Mouse (Mus musculus) forebrain, embryonic 12.5 days (tissue): ENCODE measurements around the gene Khdrbs1. TPM values are rescaled to one million over a fixed set of nuclear protein-coding genes. Genes with fewer than 3 reads are reported as not detected.
"Not testable (repeated sequence)": the region's sequence is repeated elsewhere in the genome, so short reads cannot be mapped to it uniquely, and the experiment has no call there.

ENCODE experiments used
- ATAC-seq: fragments of 200-750 bp; cut with Nextera tagmentation; 2 replicates; pipeline ENCODE4 v1.8.0; 2017; ENCODE audit warnings: moderate TSS enrichment; ENCODE audit not compliant: low FRiP score
- H3K27ac ChIP-seq: fragments of 300-500 bp; sonication (generic); 2 replicates; pipeline ENCODE4 v1.5.1; 2016; ENCODE audit warnings: mild to moderate bottlenecking
- H3K27me3 ChIP-seq: fragments of 300-500 bp; sonication (generic); 2 replicates; pipeline ENCODE4 v1.6.1; 2016; ENCODE audit warnings: mild to moderate bottlenecking
- H3K36me3 ChIP-seq: fragments of 300-500 bp; sonication (generic); replicated peaks from 2 replicates; pipeline ENCODE4 v1.6.1; 2016; ENCODE audit warnings: mild to moderate bottlenecking
- H3K4me1 ChIP-seq: fragments of 300-500 bp; sonication (generic); 2 replicates; pipeline ENCODE4 v1.6.1; 2016
- H3K4me2 ChIP-seq: fragments of 300-500 bp; sonication (generic); 2 replicates; pipeline ENCODE4 v1.6.1; 2016; ENCODE audit warnings: mild to moderate bottlenecking, moderate library complexity
- H3K4me3 ChIP-seq: fragments of 300-500 bp; sonication (generic); replicated peaks from 2 replicates; pipeline ENCODE4 v1.5.1; 2016; ENCODE audit warnings: mild to moderate bottlenecking
- H3K9ac ChIP-seq: fragments of 300-500 bp; sonication (generic); 2 replicates; pipeline ENCODE4 v1.6.1; 2016; ENCODE audit warnings: mild to moderate bottlenecking
- H3K9me3 ChIP-seq: fragments of 300-500 bp; sonication (generic); 2 replicates; pipeline ENCODE4 v1.6.1; 2016
- WGBS: fragments of 180-500 bp; shearing (Covaris S2); methylation state at CpG from one replicate; pipeline ENCODE4 v1.1.7; 2016; 5-methylcytosine and 5-hydroxymethylcytosine counted together
- polyA plus RNA-seq: library from polyadenylated mRNA; unstranded; fragments of >200 nt; fragmentation: Nextera tagmentation; extraction: Ambion mirVana; gene quantifications from 2 replicates; pipeline ENCODE4 v1.2.1, GENCODE M21; 2016

Khdrbs1 gene
- polyA plus RNA-seq, 1 experiment from 2014 or later, result 229 TPM

GRCm38 (mm10) chr4:129741974-129742231, 200 bp downstream of the Khdrbs1 start:
- Histone ChIP-seq H3K4me1 (peaks cover 36% of the 10 kb centered on the region), H3K9me3 (no peaks in the 10 kb centered on the region), H3K27ac (peak overlapping the region; percentile 99), H3K4me2 (peak overlapping the region; percentile 75), H3K4me3 (peak overlapping the region; percentile 100), H3K36me3 (no peaks in the 10 kb centered on the region), H3K9ac (peak overlapping the region; percentile 100), H3K27me3 (no peaks in the 10 kb centered on the region)
- WGBS, result 0% methylated on average over 34 of the region's 34 CpGs
- ATAC-seq, result no peak; the same call in 1 of the 2 replicates

- ATAC-seq, result peak; percentile 10
- peak overlapping the region; percentile 100 for H3K9ac ChIP-seq
- H3K4me1 ChIP-seq, result peaks cover 36% of the 10 kb centered on the region
- H3K9me3 ChIP-seq, result no peaks in the 10 kb centered on the region
- H3K4me2 ChIP-seq, result peak overlapping the region; percentile 75
- under 1% methylated on average over 51 of the region's 62 CpGs for WGBS
- peak overlapping the region; percentile 99 for H3K27ac ChIP-seq
- H3K4me3 ChIP-seq, result peak overlapping the region; percentile 100
- no peaks in the 10 kb centered on the region for H3K27me3 ChIP-seq
- H3K36me3 ChIP-seq, result no peaks in the 10 kb centered on the region
These were observed 691 bp downstream of the Khdrbs1 start for GRCm38 (mm10) chr4:129741251-129741973.

GRCm38 (mm10) chr4:129739111-129739645, 2.9 kb downstream of the Khdrbs1 start:
- H3K27me3 ChIP-seq, result no peaks in the 10 kb centered on the region
- WGBS, result 78% methylated on average over 4 of the region's 4 CpGs
- H3K4me2 ChIP-seq, result peak overlapping the region; percentile 75
- no peak overlapping the region for H3K9ac ChIP-seq
- no peak overlapping the region for H3K27ac ChIP-seq
- no peak for ATAC-seq
- H3K9me3 ChIP-seq, result no peaks in the 10 kb centered on the region
- peaks cover 36% of the 10 kb centered on the region for H3K4me1 ChIP-seq
- no peaks in the 10 kb centered on the region; the same call in 1 of the 2 replicates for H3K36me3 ChIP-seq
- peak overlapping the region; percentile 100 for H3K4me3 ChIP-seq

DNA sequence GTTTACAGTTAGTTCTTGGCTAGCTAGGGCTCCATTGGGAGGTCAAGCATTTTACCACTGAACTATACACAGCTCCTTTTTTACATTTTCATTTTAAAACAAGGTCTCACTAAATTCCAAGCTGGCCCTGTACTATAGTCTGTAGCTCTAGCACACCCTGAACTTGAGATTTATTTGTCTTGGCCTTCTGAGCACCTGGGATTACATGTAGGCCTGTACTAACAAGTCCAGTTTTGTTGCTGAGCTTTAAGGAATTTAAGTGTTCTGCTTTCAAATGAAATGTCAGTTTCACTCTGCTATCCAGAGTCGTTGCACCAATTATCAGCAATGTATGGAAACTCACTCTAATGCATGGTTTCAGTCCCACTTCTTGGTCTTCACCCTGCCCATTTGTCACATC, 5.9 kb downstream of the Khdrbs1 start:
- no peak overlapping the region for H3K4me3 ChIP-seq
- H3K4me1 ChIP-seq, result peaks cover 29% of the 10 kb centered on the region
- H3K9ac ChIP-seq, result no peak overlapping the region
- no peak for ATAC-seq
- no peaks in the 10 kb centered on the region; the same call in 1 of the 2 replicates for H3K36me3 ChIP-seq
- 92% methylated on average over 1 of the region's 1 CpGs for WGBS
- H3K27me3 ChIP-seq, result no peaks in the 10 kb centered on the region
- H3K9me3 ChIP-seq, result no peaks in the 10 kb centered on the region
- no peak overlapping the region for H3K27ac ChIP-seq
- H3K4me2 ChIP-seq, result no peak overlapping the region

GRCm38 (mm10) chr4:129735485-129735884, 6.6 kb downstream of the Khdrbs1 start:
- not testable (repeated sequence) for H3K27ac ChIP-seq, H3K36me3 ChIP-seq, H3K4me2 ChIP-seq, ATAC-seq, H3K9ac ChIP-seq, H3K4me3 ChIP-seq, H3K27me3 ChIP-seq, H3K9me3 ChIP-seq
- H3K4me1 ChIP-seq, result peaks cover 28% of the 10 kb centered on the region
- 89% methylated on average over 4 of the region's 4 CpGs for WGBS

DNA sequence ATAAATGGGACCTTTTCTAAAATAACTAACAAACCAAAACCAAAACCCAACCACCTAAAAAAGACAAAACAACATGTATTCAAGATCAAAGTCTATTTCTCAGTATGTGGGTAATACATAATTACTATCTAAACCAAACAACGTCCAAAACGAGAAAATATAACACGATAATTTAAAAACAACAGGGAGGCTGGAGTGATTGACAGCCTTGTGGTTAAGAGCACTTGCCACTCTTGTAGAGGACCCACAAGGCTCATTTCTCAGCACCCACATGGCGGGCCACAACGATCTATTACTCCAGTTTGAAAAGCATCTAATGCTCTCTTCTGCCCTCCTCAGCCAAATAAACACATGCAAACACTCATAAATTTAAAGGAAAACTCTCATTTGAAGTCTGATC, 10.7 kb downstream of the Khdrbs1 start:
- no peak for ATAC-seq
- WGBS, result 78% methylated on average over 5 of the region's 5 CpGs
- Histone ChIP-seq H3K4me2 (no peak overlapping the region), H3K36me3 (peaks cover 35% of the 10 kb centered on the region), H3K9me3 (no peaks in the 10 kb centered on the region), H3K4me1 (peaks cover 3% of the 10 kb centered on the region; the same call in 1 of the 2 replicates), H3K27ac (no peak overlapping the region), H3K9ac (no peak overlapping the region), H3K4me3 (no peak overlapping the region), H3K27me3 (no peaks in the 10 kb centered on the region)

DNA sequence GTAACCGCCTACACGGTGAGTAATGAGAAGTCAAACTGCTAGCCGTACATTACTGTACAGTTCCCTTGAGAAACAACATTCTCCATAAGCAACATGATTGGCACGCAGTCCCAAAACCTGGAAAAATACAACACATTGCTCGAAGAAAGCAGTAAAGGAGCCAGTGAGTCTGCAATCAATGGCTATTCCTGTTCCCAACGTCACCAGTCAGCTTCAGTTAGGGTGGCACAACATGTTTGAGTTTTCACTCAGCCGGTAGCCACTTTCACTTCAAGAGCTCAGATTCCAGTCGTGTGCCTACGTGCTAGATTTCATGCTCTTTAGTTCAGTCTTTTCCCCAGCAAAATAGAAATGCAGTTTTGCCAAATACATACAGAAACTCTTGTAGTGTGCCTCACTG, 25.8 kb downstream of the Khdrbs1 start:
- H3K4me3 ChIP-seq, result no peak overlapping the region
- WGBS, result 96% methylated on average over 9 of the region's 9 CpGs
- no peaks in the 10 kb centered on the region for H3K9me3 ChIP-seq
- peaks cover 83% of the 10 kb centered on the region for H3K36me3 ChIP-seq
- no peak overlapping the region for H3K27ac ChIP-seq
- no peak for ATAC-seq
- no peak overlapping the region for H3K9ac ChIP-seq
- H3K4me1 ChIP-seq, result no peaks in the 10 kb centered on the region
- H3K4me2 ChIP-seq, result no peak overlapping the region
- H3K27me3 ChIP-seq, result no peaks in the 10 kb centered on the region

- Histone ChIP-seq H3K4me1 (peaks cover 19% of the 10 kb centered on the region), H3K9ac (no peak overlapping the region), H3K9me3 (no peaks in the 10 kb centered on the region), H3K4me3 (no peak overlapping the region), H3K4me2 (no peak overlapping the region), H3K27me3 (no peaks in the 10 kb centered on the region), H3K27ac (peak overlapping the region; percentile 84), H3K36me3 (peaks cover 92% of the 10 kb centered on the region)
- peak; percentile 77 for ATAC-seq
- 68% methylated on average over 8 of the region's 8 CpGs for WGBS
These were observed 32.5 kb downstream of the Khdrbs1 start for GRCm38 (mm10) chr4:129709486-129710129.

- Histone ChIP-seq H3K9ac (no peak overlapping the region), H3K36me3 (peaks cover 86% of the 10 kb centered on the region), H3K4me2 (no peak overlapping the region), H3K9me3 (no peaks in the 10 kb centered on the region), H3K27me3 (no peaks in the 10 kb centered on the region), H3K4me1 (peaks cover 43% of the 10 kb centered on the region), H3K4me3 (no peak overlapping the region), H3K27ac (0 out of 2 replicates have a peak overlapping the region, but pooled peaks have one; percentile 54)
- 58% methylated on average over 3 of the region's 3 CpGs for WGBS
- ATAC-seq, result no peak
These were observed 35.4 kb downstream of the Khdrbs1 start for GRCm38 (mm10) chr4:129706750-129707149.

- Histone ChIP-seq H3K9me3 (no peaks in the 10 kb centered on the region), H3K4me1 (peaks cover 26% of the 10 kb centered on the region), H3K4me2 (peak overlapping the region; percentile 19; the same call in 1 of the 2 replicates), H3K9ac (0 out of 2 replicates have a peak overlapping the region, but pooled peaks have one; percentile 13), H3K36me3 (peaks cover 43% of the 10 kb centered on the region), H3K27me3 (no peaks in the 10 kb centered on the region), H3K4me3 (no peak overlapping the region), H3K27ac (peak overlapping the region; percentile 91)
- WGBS, result 8% methylated on average over 11 of the region's 11 CpGs
- ATAC-seq, result peak; percentile 88
These were observed 39.6 kb downstream of the Khdrbs1 start for GRCm38 (mm10) chr4:129702454-129702853.

GRCm38 (mm10) chr4:129701503-129702377, 40.4 kb downstream of the Khdrbs1 start:
- peak overlapping the region; percentile 19; the same call in 1 of the 2 replicates for H3K4me2 ChIP-seq
- H3K4me1 ChIP-seq, result peaks cover 33% of the 10 kb centered on the region
- peak; percentile 37 for ATAC-seq

GRCm38 (mm10) chr4:129700661-129701060, 41.4 kb downstream of the Khdrbs1 start:
- not testable (repeated sequence) for H3K4me2 ChIP-seq, H3K9ac ChIP-seq, H3K4me3 ChIP-seq, ATAC-seq, H3K27me3 ChIP-seq, H3K9me3 ChIP-seq
- 0 out of 2 replicates have a peak overlapping the region, but pooled peaks have one; percentile 42 for H3K27ac ChIP-seq
- H3K4me1 ChIP-seq, result peaks cover 37% of the 10 kb centered on the region
- peaks cover 30% of the 10 kb centered on the region for H3K36me3 ChIP-seq
- WGBS, result 93% methylated on average over 6 of the region's 6 CpGs

More at GRCm38 (mm10) chr4:129701503-129702377, 40.4 kb downstream of the Khdrbs1 start:
- H3K9ac ChIP-seq, result 0 out of 2 replicates have a peak overlapping the region, but pooled peaks have one; percentile 13
- no peak overlapping the region for H3K4me3 ChIP-seq
- H3K36me3 ChIP-seq, result peaks cover 41% of the 10 kb centered on the region
- 54% methylated on average over 17 of the region's 17 CpGs for WGBS
- peak overlapping the region; percentile 91 for H3K27ac ChIP-seq
- no peaks in the 10 kb centered on the region for H3K27me3 ChIP-seq
- no peaks in the 10 kb centered on the region for H3K9me3 ChIP-seq
